Mouse (Mus musculus): ENCODE results near the gene Snai1.

Gene Snai1

DNA sequence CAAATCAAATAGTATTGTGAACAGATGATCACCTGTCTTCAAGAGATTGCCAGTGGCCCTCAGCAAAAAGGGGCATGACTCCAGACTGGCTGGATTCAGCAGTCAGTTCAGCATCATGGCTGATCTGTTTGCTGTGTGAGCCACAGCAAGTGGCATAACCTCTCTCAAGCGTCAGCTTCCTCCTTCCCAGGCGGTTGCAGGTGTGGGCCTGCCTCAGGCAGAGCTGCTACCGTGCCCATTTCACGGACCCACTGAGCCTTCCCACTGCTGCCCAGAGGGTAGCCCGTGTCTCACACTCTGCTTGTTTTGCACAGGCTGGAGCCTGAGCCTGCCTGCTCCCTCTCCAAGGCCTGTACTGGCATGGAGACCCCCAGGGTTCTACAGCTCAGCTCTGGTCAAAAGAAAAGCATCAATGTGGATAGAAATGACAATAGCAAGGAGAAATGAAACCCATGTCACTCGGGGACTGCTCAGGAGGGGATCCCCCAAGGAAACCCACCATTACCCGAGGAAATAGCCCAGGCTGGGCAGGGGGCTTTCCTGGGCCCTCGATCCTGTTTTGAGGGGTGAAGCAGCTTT lies 13.4 kb downstream of the Snai1 start:
- no peak for DNase-seq (ENCODE audit: low read depth)

DNA sequence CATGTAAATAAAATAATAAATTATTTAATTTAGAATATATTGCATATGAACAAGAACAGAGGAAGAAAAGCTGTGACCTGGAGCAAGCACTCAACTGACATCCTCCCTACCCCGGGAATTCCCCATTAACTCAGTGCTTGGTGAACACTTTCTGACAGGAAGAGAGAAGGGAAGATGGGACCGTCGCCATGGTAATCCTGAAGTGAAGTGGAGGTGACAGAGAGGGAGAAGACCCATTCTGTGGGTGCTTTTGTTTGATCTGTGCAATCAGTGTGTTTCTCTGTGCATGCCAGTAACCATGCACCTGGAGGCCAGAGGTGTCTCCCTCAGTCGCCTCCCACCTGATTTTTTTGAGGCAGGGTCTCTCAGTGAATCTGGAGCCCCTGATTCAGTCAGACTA lies 14.3 kb downstream of the Snai1 start:
- DNase-seq (ENCODE audit: low read depth), result peak; percentile 34

DNA sequence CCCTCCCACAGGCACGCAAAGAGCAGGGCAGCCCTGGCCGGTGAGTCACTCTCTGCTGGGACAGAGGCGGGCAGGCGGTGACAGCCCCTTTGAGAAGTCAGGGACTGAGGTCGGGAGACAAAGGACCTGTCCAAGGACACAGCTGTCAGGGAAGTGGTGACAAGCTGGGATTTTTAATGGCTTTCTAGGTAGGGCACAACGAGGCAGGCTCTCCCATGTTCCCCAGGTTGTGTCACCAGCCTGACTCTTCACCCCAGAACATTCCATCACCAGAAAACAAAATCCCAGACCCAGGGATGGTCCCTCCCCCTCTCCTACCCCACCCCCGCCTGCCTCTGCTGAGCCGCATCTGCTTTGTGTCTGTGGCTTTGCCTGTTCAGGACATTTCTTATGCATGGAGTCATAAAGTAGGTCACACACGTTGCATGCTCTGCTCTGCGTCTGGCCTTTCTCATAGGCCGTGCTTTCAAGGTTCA lies 15.0 kb downstream of the Snai1 start:
- DNase-seq (ENCODE audit: low read depth), result no peak

DNA sequence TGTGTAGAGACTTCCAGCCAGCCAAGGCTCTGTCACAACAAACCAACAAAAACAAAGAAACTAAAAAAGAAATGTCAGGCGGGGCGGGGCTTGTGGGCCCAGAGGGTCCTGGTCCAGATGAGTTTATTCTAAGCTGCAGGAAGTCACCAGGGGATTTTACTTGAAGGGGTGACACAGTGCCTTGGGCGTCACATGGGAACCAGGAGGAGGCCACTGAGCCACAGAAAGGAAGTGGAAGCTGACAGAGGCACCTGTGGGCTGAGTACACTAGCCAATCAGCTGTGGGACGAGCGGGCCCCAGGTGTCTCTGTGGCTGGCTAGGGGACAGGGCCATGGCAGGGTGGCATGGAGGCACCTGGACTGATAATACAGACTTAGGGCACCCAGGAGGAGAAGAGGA lies 17.8 kb downstream of the Snai1 start:
- DNase-seq (ENCODE audit: low read depth), result peak; percentile 45

DNA sequence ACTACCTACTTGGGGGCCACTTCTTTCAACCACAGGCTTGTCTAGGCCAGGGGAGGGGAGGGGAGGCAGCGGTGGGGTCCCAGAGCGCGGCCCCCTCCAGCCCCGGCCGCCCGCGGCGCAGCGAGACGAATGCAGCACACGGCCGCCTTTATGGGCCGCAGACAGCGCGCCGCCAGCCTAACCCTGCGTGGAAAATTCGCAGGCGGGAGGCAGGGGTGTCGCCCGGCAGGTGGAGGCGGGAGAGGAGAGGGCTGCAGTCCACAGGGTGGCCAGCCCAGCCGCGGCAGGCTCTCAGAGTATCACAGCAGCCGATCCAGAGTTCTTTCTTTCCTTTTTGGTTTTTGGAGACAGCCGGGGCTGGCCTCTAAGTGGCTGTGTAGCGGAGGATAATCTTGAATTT lies 21.4 kb downstream of the Snai1 start:
- no peak for DNase-seq (ENCODE audit: low read depth)

DNA sequence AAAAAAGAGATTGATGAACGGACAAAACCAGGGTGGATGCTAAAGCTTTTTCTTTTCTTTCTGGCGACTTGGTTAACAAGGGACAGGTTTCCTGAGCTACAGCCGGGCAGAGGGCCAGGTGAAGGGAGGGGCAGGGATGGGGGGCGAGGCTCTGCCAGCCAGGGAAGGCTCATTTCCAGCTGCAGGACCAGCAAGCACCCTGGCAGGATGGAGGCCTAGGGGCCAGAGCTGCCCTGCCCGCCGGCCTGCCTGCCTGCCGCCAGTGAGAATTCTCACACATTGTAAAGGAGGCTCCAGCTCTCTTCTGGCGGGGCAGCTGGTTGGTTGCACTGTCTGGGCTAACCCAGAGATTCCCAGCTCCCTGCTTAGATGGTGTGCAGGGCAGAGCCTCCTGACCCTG lies 24.1 kb downstream of the Snai1 start:
- DNase-seq (ENCODE audit: low read depth), result no peak

DNA sequence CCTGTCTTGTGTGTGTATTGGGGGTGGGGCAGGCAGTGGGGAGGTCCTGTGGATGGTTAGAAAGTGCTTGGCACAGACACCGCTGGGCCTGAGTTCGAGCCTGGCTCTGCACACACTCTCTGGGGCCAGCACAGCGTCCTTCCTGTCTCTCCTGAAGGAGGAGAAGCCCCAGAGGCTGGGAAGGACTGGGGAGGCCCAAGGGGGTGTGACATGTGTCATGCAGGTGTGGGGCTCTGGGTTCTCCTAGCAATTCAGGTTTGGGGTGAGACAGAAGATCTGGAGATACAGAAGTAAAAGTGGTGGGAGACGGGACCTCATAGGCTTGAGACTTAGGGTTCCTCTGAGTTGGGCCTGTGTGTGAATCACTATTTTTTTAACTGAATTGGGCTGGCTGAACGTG lies 25.0 kb downstream of the Snai1 start:
- no peak for DNase-seq (ENCODE audit: low read depth)

DNA sequence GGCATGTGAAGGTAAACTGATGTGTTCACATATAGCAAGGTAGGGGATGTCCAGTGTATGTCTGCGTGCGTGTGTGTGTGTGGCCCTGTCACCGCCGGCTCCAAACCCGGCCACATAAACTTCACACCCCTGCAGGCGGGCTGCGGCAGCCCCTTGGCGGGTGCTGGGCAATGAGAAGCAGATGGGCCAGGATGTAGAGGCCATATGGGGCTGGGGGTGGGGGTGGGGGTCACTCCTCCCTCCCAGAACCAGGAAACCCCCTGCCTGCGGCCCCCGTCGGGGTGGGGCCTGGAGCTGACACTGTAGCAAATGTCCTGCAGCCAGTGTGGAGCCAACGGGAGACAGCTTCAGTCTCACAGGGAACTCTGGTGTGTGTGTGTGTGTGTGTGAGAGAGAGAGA lies 25.7 kb downstream of the Snai1 start:
- DNase-seq (ENCODE audit: low read depth), result no peak

DNA sequence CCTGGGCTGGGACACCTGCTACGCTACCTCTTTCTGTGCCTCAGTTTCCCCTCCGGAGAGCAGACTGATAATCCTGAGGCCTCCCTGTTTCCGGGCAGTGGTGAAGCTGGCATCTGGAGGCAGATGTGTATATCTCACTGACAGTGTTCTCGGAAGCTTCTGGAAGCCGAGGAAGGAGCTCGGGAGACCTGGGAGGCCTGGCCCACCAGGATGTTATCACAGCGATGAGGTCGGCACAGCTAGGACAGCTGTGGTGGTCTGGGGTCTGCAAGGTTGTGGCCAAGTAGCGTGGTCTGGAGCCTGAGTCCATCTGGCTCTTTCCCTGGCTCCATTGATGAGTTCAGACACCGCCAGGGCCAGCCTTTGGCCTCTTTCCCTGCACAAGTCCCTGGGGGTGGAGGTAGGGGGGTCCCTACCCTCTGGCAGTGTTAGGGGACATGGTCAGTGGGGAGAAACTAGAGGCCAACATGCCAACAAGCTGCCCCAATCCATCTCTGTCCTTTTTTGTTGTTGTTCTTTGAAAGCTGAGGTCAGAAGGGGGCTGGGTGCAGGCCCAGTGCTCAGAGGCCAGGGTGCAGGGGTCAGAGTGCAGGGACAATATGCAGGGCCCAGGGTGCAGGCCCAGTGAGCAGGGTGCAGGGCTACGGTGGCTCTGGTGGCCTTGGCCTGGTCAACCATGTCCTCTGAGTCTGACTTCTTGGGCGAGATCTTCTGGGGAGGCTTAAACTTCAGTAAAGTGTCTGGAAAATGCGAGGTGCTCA lies 26.7 kb downstream of the Snai1 start:
- DNase-seq (ENCODE audit: low read depth), result no peak

DNA sequence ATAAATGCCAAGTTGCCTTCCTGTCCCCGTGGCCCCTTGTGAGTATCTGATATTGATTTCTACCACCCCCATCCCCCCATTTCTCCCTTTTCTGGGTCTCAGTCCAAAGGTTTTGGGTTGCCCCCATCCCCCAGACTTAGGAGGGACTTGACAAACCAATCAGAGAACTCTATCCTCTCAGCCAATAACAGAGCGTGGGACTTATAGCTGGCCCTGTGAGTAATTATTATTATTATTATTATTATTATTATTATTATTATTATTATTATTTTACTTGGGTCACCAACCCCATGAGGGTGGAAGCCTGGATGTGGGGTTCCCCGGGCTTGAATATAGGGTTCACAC lies 27.3 kb downstream of the Snai1 start:
- DNase-seq (ENCODE audit: low read depth), result no peak

DNA sequence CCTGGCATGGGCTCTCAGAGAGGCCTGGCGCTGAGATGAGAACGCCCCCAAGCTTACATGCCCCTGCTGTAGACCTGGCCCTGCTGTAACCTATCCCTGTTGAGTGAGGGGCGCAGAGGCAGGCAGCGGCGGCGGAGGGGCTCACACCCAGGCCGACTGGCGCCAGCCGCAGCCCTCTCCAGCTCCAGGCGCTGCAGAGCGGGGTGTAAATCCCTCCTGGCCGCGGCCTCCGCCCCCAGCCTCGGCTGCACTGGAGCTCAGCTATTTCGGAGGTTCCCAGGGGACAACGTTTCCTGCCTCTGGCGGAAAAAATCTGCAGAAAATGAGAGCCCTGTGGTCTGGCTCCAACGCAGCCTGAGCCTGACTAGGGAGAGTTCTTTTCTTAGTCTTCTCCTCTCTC lies 27.7 kb downstream of the Snai1 start:
- DNase-seq (ENCODE audit: low read depth), result no peak

DNA sequence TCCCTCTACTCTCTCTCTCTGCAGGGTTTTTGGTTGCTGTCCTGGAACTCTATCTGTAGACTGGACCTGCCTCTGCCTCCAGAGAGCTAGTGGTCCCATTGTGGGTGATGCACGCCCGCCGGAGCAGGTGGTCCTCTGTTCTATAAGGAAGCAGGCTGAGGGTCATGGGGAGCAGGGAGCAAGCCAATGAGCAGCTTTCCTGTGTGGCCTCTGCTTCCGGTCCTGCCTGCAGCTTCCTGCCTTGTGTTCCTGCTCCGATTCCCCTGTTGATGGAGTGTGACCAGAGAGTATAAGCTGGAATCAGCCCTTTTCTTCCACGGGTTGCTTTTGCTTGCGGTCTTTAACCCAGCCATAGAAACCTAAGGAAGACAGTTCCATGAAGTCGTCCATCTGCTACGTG lies 30.1 kb downstream of the Snai1 start:
- no peak for DNase-seq (ENCODE audit: low read depth)

DNA sequence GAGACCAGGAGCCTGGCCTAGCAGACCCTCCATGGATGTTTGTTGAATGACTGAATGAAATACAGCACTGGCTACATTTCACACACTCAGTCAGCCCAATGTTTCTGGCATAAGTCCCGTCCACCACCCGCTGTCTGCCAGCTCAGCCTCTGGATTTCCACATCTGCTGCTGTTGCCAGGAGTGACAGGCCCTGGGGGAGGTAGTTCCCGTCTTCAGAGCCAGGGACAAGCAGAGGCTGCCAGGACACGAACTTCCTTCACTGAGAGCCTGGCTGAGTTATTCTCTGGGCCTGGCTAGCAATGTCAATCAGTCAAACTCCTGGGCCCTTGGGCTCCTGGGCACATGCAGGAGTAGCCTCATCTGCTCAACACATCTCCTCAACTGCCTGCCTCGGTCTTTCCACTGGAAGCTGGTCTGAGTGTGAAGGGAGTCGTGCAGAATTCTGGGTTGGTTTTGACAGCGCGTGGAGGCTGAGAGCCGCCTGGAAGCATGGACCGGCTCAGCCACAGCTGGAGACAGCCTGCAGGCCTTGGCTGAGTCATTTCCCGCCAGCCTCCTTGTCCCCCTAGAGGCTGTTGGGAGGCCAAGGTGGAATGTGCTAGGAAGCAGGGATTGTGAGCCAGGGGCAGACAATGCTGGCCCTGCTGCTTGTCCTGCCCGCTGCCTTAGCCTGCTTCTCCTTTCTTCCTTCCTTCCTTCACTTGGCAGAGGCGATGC lies 32.1 kb downstream of the Snai1 start:
- no peak for DNase-seq (ENCODE audit: low read depth)

DNA sequence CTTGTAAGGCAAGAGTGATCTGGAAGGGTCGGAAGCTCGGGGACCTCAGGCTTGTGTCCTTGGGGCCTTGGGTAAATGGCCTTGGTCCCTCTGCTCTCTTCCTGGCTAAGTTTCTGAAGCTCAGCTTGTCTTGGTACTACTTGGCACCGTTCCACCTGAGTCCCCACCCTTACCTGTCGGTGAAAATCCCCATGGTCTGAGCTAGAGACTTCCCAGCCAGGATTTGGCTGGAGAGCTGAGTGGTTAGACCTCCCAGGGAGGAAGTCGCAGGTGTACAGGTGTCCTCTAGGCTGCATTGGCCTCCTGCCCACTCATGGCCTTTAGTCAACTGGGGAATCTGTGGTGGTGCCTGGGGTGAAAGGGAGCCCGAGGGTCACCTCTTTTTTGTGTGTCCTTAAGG lies 32.8 kb downstream of the Snai1 start:
- DNase-seq (ENCODE audit: low read depth), result no peak

DNA sequence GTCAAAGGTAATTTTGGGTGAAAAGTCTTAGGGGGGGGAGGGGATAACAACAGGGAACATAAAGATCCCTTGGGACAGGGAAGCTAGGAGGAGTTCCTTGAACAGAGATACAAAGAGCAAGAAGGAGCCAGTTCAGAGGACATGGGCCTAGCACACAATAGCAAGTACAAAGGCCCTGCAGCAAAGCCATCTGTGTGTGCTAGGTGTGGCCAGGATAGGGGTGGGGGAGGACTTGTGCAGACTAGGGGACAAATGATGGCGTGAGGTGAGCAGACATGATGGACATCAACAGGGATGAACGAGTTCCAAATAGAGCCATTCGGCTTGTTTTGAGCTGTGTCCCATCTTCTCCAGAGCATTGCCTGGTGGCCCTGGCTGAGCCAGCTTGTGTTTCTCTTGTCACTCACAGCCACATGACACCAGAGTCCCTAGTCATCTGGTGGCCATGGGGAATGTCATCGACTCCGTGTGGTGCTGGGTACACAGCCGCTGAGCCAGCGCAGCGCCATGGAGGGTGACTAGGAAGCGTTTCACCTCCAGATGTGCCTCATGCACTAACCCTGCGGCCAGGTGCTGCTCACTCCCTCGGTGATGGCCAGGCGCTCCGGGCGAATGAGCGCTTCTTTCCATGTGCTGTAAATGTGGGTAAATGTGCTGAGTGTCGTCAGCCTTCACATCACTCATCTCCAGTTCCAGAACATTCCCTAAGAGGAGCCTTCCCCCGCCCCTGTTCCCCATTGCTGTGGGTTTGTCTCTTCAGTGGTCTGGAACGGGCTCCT lies 33.6 kb downstream of the Snai1 start:
- DNase-seq (ENCODE audit: low read depth), result no peak

DNA sequence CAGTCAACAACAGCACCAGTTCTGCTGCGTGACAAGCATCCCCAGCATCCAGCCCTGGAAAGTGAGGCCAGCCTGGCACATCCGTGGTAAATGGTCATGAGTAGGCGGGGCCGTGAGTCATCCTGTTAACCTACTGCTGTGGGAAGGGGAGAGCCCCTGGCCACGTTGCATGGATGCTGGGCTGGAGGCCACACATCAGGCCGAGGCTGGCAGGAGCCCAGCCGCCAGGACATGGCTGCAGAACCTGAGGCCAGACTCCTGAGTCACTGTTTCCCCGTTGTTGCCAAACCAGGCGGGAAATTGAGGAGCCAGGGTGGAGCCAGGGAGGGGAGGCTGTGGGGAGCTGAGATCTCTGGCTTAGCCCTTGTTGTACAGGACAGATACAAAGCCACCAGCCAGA lies 36.8 kb downstream of the Snai1 start:
- no peak for DNase-seq (ENCODE audit: low read depth)

DNA sequence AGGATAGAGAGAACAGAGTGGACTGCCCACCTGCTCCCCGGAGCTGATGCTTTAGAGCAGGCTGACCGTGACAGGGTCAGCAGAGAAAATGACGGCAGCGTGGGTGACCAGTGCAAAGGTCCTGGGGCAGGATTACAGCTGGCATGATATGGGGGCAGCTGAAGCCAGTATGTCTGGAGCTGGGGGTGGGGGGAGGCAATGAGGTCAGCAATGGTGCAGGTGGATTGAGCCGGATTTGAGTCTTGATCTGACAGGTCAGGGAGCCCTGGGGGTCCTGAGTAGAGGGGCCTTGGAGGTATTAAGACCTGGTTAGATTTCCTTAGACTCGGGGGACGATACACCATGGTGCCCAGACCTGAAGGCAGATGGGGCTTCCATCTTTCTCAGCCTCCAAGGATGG lies 37.6 kb downstream of the Snai1 start:
- no peak for DNase-seq (ENCODE audit: low read depth)

DNA sequence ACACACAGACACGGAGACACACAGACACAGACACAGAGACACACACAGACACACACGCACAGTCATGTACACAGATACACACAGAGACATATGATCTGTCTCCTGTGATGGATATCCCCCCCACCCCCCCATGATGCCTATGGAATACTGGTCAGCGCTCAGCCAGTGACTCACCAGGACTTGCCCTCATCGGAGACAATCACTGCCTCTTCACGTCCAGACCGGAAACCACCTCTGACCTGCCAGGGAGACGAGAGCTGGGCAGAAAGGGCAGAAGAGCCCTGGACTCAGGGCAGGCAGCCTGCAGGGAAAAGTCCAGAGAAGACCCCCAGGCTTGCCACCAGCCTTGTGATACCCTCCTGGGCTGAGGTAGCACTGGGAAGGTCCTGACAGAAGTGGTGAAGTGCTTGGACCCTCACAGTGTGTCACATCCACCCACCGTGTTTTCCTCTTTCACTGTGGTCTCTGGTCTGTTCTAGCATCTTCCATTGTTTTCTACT lies 38.2 kb downstream of the Snai1 start:
- DNase-seq (ENCODE audit: low read depth), result no peak

DNA sequence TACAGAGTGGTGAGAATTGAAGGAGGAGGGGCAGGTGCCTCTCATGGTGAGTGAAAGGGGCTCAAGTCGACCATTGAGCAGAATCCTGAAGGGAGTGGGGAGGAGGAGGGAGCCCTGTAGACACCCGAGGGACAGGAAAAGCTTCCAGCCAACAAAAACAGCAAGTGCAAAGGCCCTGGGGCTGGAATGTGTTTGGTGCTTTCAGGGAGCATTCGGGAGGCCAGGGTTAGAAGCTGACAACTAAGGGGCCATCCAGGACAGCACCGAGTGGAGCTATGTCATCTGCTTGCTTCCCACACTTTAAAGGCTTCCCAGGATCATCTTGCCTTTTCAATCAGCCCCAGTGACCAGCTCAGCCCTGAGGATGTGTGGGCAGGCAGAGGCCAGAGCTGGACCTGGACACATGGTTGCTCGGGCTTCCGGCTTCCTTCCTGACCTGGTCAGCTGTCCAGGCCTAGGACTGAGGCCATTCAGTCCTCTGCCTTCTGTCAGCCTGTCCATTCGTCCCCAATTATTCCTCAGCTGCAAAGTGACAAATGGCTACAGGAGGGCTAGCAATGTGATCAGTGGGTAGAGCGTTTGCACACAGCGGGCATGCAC lies 39.3 kb downstream of the Snai1 start:
- no peak for DNase-seq (ENCODE audit: low read depth)

DNA sequence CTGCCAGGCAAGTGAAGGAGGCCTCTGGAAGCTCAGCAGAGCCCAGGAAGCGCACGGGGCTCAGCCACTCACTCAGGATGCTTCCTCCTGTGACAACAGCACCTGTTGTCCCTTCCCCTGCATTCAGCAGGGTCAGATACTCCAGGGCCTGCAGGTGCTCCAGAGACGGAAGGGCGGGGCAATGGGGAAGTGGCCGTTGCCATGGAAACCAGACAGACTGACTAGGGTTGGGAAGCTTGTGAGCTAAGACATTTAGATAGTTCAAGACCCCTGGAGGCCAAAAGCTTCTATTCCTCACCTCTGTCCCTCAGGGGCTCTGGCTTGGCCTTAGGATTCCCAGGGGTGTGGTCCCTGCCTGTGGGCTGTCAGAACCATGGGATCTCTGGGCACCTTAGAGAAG lies 40.5 kb downstream of the Snai1 start:
- peak; percentile 37 for DNase-seq (ENCODE audit: low read depth)

DNA sequence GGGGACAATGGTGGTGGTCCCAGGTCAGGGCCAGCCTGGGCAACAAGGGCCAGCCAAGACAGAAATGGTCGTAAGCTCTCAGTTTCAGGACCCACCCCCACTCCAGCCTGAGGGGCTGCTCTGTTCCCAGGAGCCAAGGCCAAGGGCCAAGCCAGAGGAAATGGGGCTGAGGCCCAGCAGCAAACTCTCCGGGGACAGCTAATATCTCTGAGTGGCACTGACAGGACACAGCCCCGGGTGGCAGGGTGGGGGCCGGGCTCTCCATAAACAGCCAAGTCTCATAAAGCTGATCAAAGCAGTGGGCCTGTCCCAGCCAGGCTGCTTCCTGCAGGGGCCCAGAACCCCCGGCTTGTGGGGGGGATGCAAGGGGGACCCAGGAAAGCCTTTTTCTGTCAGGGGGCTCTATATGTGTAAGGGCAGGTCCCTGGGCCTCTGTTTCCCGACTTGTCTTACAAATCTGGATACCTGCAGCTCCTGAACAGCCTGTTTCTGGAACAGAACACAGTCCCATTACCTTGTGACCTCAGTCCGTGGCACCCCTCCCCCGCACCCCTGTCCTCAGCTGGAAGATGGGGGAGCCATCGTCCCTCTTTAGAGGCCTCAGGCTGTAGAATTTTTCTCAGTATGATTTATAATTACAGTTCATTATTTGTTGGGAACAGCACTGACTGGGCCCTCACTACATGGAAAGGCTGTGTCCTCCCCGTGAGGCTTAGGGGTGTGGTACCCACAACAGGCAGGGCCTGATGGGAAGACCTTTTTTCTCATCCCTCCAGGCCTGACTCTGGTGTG lies 45.4 kb downstream of the Snai1 start:
- no peak for DNase-seq (ENCODE audit: low read depth)

Data from induced T-regulatory cell, adult 2 months (primary cell).